Mouse (Mus musculus): ENCODE data around the gene Rab10.

Rab10 gene

GRCm38 (mm10) chr12:3345038-3345437 is 35.3 kb upstream of the Rab10 start:
- Histone ChIP-seq H3K27me3 (ENCODE audit: insufficient read depth, low read length) (no peaks in the 10 kb centered on the region), H3K4me3 (replicated peaks; ENCODE audit: low read length) (no peak overlapping the region), H3K36me3 (ENCODE audit: insufficient read depth, low read length) (no peaks in the 10 kb centered on the region), H3K4me1 (replicated peaks; ENCODE audit: low read depth, low read length) (no peaks in the 10 kb centered on the region), H3K9me3 (ENCODE audit: low read length) (peaks cover 4% of the 10 kb centered on the region)
- no peak for TF ChIP-seq NANOG (IDR thresholded peaks at IDR 0.05; ENCODE audit: borderline replicate concordance, low read length)
- no peak for TF ChIP-seq POU5F1 (IDR thresholded peaks at IDR 0.05; ENCODE audit: borderline replicate concordance, low read length)
- no peak for TF ChIP-seq CTCF (conservative IDR thresholded peaks at IDR 0.05; ENCODE audit: low read length)

- H3K9me3 ChIP-seq (ENCODE audit: low read length): peaks cover 13% of the 10 kb centered on the region
- no peaks in the 10 kb centered on the region for H3K27me3 ChIP-seq (ENCODE audit: insufficient read depth, low read length)
- no peaks in the 10 kb centered on the region for H3K4me1 ChIP-seq (replicated peaks; ENCODE audit: low read depth, low read length)
- TF ChIP-seq NANOG (IDR thresholded peaks at IDR 0.05; ENCODE audit: borderline replicate concordance, low read length): no peak
- TF ChIP-seq POU5F1 (IDR thresholded peaks at IDR 0.05; ENCODE audit: borderline replicate concordance, low read length): no peak
- no peak for TF ChIP-seq CTCF (conservative IDR thresholded peaks at IDR 0.05; ENCODE audit: low read length)
- H3K4me3 ChIP-seq (replicated peaks; ENCODE audit: low read length): no peak overlapping the region
- H3K36me3 ChIP-seq (ENCODE audit: insufficient read depth, low read length): peaks cover 3% of the 10 kb centered on the region; the same call in 1 of the 2 replicates
These were observed 34.4 kb upstream of the Rab10 start for GRCm38 (mm10) chr12:3344155-3344554.

- Histone ChIP-seq H3K36me3 (ENCODE audit: insufficient read depth, low read length) (peaks cover 3% of the 10 kb centered on the region; the same call in 1 of the 2 replicates), H3K4me1 (replicated peaks; ENCODE audit: low read depth, low read length) (no peaks in the 10 kb centered on the region), H3K9me3 (ENCODE audit: low read length) (peaks cover 31% of the 10 kb centered on the region), H3K4me3 (replicated peaks; ENCODE audit: low read length) (no peak overlapping the region), H3K27me3 (ENCODE audit: insufficient read depth, low read length) (no peaks in the 10 kb centered on the region)
- no peak for TF ChIP-seq NANOG (IDR thresholded peaks at IDR 0.05; ENCODE audit: borderline replicate concordance, low read length)
- TF ChIP-seq POU5F1 (IDR thresholded peaks at IDR 0.05; ENCODE audit: borderline replicate concordance, low read length): no peak
- no peak for TF ChIP-seq CTCF (conservative IDR thresholded peaks at IDR 0.05; ENCODE audit: low read length)
These were observed 29.2 kb upstream of the Rab10 start for GRCm38 (mm10) chr12:3338931-3339330.

- peaks cover 30% of the 10 kb centered on the region for H3K9me3 ChIP-seq (ENCODE audit: low read length)
- no peaks in the 10 kb centered on the region for H3K27me3 ChIP-seq (ENCODE audit: insufficient read depth, low read length)
- no peaks in the 10 kb centered on the region for H3K36me3 ChIP-seq (ENCODE audit: insufficient read depth, low read length)
- TF ChIP-seq NANOG (IDR thresholded peaks at IDR 0.05; ENCODE audit: borderline replicate concordance, low read length) (no peak), CTCF (conservative IDR thresholded peaks at IDR 0.05; ENCODE audit: low read length) (no peak), POU5F1 (IDR thresholded peaks at IDR 0.05; ENCODE audit: borderline replicate concordance, low read length) (no peak)
- H3K4me1 ChIP-seq (replicated peaks; ENCODE audit: low read depth, low read length): no peaks in the 10 kb centered on the region
- no peak overlapping the region for H3K4me3 ChIP-seq (replicated peaks; ENCODE audit: low read length)
These were observed 19.9 kb upstream of the Rab10 start for GRCm38 (mm10) chr12:3329677-3330076.

DNA sequence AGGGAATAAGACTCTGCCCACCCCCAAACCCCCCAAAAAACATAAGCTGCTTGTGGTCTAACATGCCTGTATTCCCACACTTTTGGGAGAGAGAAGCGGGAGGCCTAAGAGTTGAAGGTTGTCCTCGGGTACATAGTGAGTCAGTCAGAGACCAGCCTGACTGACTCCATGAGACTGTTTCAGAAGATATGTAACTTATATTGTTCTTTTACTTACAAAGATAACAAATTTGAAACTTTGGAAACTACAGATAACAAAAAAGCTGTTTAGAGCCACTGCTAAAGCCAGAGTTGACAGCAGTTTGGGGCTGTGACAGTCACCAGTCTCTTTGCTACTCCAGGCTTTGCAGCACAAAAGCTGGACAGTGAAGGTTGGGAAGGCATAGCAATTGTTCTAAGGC is 15.5 kb upstream of the Rab10 start:
- peaks cover 25% of the 10 kb centered on the region for H3K9me3 ChIP-seq (ENCODE audit: low read length)
- no peaks in the 10 kb centered on the region for H3K4me1 ChIP-seq (replicated peaks; ENCODE audit: low read depth, low read length)
- H3K4me3 ChIP-seq (replicated peaks; ENCODE audit: low read length): no peak overlapping the region
- no peak for TF ChIP-seq POU5F1 (IDR thresholded peaks at IDR 0.05; ENCODE audit: borderline replicate concordance, low read length)
- no peak for TF ChIP-seq CTCF (conservative IDR thresholded peaks at IDR 0.05; ENCODE audit: low read length)
- TF ChIP-seq NANOG (IDR thresholded peaks at IDR 0.05; ENCODE audit: borderline replicate concordance, low read length): no peak
- no peaks in the 10 kb centered on the region for H3K27me3 ChIP-seq (ENCODE audit: insufficient read depth, low read length)
- no peaks in the 10 kb centered on the region for H3K36me3 ChIP-seq (ENCODE audit: insufficient read depth, low read length)

DNA sequence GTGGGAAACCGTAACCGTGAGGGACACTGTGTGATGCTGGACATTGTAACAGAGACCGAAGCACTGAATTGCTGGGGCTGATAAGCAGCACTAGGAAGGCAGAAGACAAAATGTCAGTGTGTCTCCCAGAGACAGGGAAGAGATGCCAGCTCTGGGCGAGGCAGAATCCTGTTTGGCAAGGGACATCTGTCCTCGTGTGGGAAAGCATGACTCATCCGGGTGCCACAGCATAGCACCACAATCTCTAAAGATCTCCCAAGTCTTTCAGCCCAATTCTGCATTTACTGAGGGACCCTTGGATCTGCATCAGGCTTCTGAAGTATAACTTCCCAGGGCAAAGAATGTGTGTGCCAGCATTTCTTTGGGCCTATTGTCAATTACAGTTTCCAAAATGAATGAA is 13.5 kb upstream of the Rab10 start:
- Histone ChIP-seq H3K4me3 (replicated peaks; ENCODE audit: low read length) (no peak overlapping the region), H3K36me3 (ENCODE audit: insufficient read depth, low read length) (no peaks in the 10 kb centered on the region), H3K27me3 (ENCODE audit: insufficient read depth, low read length) (no peaks in the 10 kb centered on the region), H3K4me1 (replicated peaks; ENCODE audit: low read depth, low read length) (no peaks in the 10 kb centered on the region), H3K9me3 (ENCODE audit: low read length) (peaks cover 6% of the 10 kb centered on the region; the same call in 1 of the 2 replicates)
- no peak for TF ChIP-seq NANOG (IDR thresholded peaks at IDR 0.05; ENCODE audit: borderline replicate concordance, low read length)
- no peak for TF ChIP-seq POU5F1 (IDR thresholded peaks at IDR 0.05; ENCODE audit: borderline replicate concordance, low read length)
- TF ChIP-seq CTCF (conservative IDR thresholded peaks at IDR 0.05; ENCODE audit: low read length): no peak

GRCm38 (mm10) chr12:3319377-3319776 is 9.6 kb upstream of the Rab10 start:
- H3K27me3 ChIP-seq (ENCODE audit: insufficient read depth, low read length): no peaks in the 10 kb centered on the region
- H3K4me3 ChIP-seq (replicated peaks; ENCODE audit: low read length): no peak overlapping the region

GRCm38 (mm10) chr12:3316937-3317336 is 7.2 kb upstream of the Rab10 start:
- H3K9me3 ChIP-seq (ENCODE audit: low read length): no peaks in the 10 kb centered on the region
- TF ChIP-seq CTCF (conservative IDR thresholded peaks at IDR 0.05; ENCODE audit: low read length) (no peak), NANOG (IDR thresholded peaks at IDR 0.05; ENCODE audit: borderline replicate concordance, low read length) (no peak), POU5F1 (IDR thresholded peaks at IDR 0.05; ENCODE audit: borderline replicate concordance, low read length) (no peak)
- no peaks in the 10 kb centered on the region for H3K27me3 ChIP-seq (ENCODE audit: insufficient read depth, low read length)
- peaks cover 10% of the 10 kb centered on the region for H3K4me1 ChIP-seq (replicated peaks; ENCODE audit: low read depth, low read length)
- no peaks in the 10 kb centered on the region for H3K36me3 ChIP-seq (ENCODE audit: insufficient read depth, low read length)
- H3K4me3 ChIP-seq (replicated peaks; ENCODE audit: low read length): no peak overlapping the region

More at GRCm38 (mm10) chr12:3319377-3319776, 9.6 kb upstream of the Rab10 start:
- TF ChIP-seq CTCF (conservative IDR thresholded peaks at IDR 0.05; ENCODE audit: low read length) (no peak), NANOG (IDR thresholded peaks at IDR 0.05; ENCODE audit: borderline replicate concordance, low read length) (no peak), POU5F1 (IDR thresholded peaks at IDR 0.05; ENCODE audit: borderline replicate concordance, low read length) (no peak)
- Histone ChIP-seq H3K4me1 (replicated peaks; ENCODE audit: low read depth, low read length) (peaks cover 10% of the 10 kb centered on the region), H3K36me3 (ENCODE audit: insufficient read depth, low read length) (no peaks in the 10 kb centered on the region), H3K9me3 (ENCODE audit: low read length) (no peaks in the 10 kb centered on the region)

- no peaks in the 10 kb centered on the region for H3K9me3 ChIP-seq (ENCODE audit: low read length)
- H3K27me3 ChIP-seq (ENCODE audit: insufficient read depth, low read length): no peaks in the 10 kb centered on the region
- H3K36me3 ChIP-seq (ENCODE audit: insufficient read depth, low read length): no peaks in the 10 kb centered on the region
- no peak overlapping the region for H3K4me3 ChIP-seq (replicated peaks; ENCODE audit: low read length)
- TF ChIP-seq POU5F1 (IDR thresholded peaks at IDR 0.05; ENCODE audit: borderline replicate concordance, low read length) (no peak), CTCF (conservative IDR thresholded peaks at IDR 0.05; ENCODE audit: low read length) (no peak), NANOG (IDR thresholded peaks at IDR 0.05; ENCODE audit: borderline replicate concordance, low read length) (no peak)
- H3K4me1 ChIP-seq (replicated peaks; ENCODE audit: low read depth, low read length): peaks cover 16% of the 10 kb centered on the region
These were observed 6.3 kb upstream of the Rab10 start for GRCm38 (mm10) chr12:3316083-3316482.

All from E14TG2a.4 (cell line).